Mouse (Mus musculus): ENCODE results near the gene Rps12-ps3.

- no peak for TF ChIP-seq CTCF (IDR thresholded peaks at IDR 0.05; ENCODE audit: extremely low read depth, insufficient read depth, insufficient read length, insufficient replicate concordance)
- TF ChIP-seq POLR2A (IDR thresholded peaks at IDR 0.05; ENCODE audit: low read depth, low read length), result no peak
Measured at GRCm38 (mm10) chr19:59350273-59350903, 28.3 kb downstream of the Rps12-ps3 start.

Data from spleen, adult 2 months (tissue).